Mouse (Mus musculus): ENCODE results near the gene Mllt6.

DNA sequence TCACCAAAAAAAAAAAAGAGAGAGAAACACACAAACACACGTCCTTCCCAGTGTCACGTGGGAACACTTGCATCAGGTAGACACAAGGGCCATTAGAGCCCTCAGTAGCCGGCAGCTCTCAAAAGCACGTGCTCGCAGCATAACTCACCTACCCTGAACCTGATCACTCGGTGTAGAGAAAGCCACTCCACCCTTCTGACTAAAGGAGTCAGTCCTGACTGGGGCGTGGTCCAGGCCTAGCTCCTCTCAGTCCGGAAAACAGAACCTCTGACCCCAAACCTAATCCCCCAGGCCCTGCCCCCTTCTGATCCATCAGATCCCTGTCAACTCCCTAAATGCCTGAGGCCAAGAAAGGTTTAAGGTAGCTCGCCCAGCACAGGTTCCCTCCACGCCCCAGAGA is 36.4 kb upstream of the Mllt6 start:
- TF ChIP-seq CTCF (IDR thresholded peaks at IDR 0.05; ENCODE audit: control insufficient read depth, insufficient read depth, insufficient replicate concordance, low read depth, low read length) (no peak), POLR2A (IDR thresholded peaks at IDR 0.05; ENCODE audit: control insufficient read depth, low read depth, low read length) (no peak)

All from testis, adult 2 months (tissue).